Mouse (Mus musculus) heart, embryonic 10.5 days (tissue): Measurements from ENCODE around the gene Ankle2. TPM values are rescaled to one million over a fixed set of nuclear protein-coding genes. Genes with fewer than 3 reads are reported as not detected.

ENCODE experiments used
- DNase-seq: peaks from one replicate; pipeline ENCODE4 v3.0.0-alpha.2; 2017; ENCODE audit warnings: low spot score
- H3K27ac ChIP-seq: fragments of 300-500 bp; sonication (generic); 2 replicates; pipeline ENCODE4 v1.5.1; 2016; ENCODE audit warnings: mild to moderate bottlenecking
- H3K27me3 ChIP-seq: fragments of 300-500 bp; sonication (generic); 2 replicates; pipeline ENCODE4 v1.6.1; 2016; ENCODE audit warnings: mild to moderate bottlenecking; ENCODE audit not compliant: poor library complexity, insufficient read depth, severe bottlenecking
- H3K36me3 ChIP-seq: fragments of 300-500 bp; sonication (generic); 2 replicates; pipeline ENCODE4 v1.6.1; 2016; ENCODE audit warnings: mild to moderate bottlenecking, moderate library complexity
- H3K4me1 ChIP-seq: fragments of 300-500 bp; sonication (generic); 2 replicates; pipeline ENCODE4 v1.6.1; 2016; ENCODE audit warnings: mild to moderate bottlenecking
- H3K4me3 ChIP-seq: fragments of 300-500 bp; sonication (generic); 2 replicates; pipeline ENCODE4 v1.5.1; 2016; ENCODE audit warnings: mild to moderate bottlenecking, moderate library complexity
- H3K9me3 ChIP-seq: fragments of 300-500 bp; sonication (generic); 2 replicates; pipeline ENCODE4 v1.6.1; 2016; ENCODE audit warnings: mild to moderate bottlenecking, moderate library complexity
- WGBS: fragments of 180-500 bp; shearing (Covaris S2); methylation state at CpG from one replicate; pipeline ENCODE4 v1.1.7; 2016; 5-methylcytosine and 5-hydroxymethylcytosine counted together
- polyA plus RNA-seq: library from polyadenylated mRNA; unstranded; fragments of >200 nt; fragmentation: Nextera tagmentation; extraction: Ambion mirVana; gene quantifications from 2 replicates; pipeline ENCODE4 v1.2.1, GENCODE M21; 2016

Gene Ankle2
- polyA plus RNA-seq, 1 experiment from 2014 or later = 24.1 TPM

DNA sequence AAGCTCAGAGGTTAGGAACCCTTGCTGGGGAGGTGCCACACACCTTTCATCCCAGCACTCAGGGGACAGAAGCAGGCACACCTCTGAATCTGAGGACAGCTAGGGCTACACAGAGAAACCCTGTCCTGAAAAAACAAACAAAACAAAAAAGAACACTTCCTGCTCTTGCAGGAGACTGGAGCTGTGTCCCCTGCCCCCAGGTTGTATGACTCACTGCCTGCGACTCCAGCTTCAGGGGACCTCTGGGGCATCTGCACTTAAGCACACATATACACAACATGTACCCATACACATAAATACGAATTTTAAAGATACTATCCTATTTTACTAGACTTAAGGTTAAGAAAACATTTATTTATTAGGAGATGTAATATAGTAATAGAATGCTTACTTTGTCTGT, 13.3 kb downstream of the Ankle2 start:
- H3K27me3 ChIP-seq = no peaks in the 10 kb centered on the region
- peaks cover 95% of the 10 kb centered on the region for H3K36me3 ChIP-seq

DNA sequence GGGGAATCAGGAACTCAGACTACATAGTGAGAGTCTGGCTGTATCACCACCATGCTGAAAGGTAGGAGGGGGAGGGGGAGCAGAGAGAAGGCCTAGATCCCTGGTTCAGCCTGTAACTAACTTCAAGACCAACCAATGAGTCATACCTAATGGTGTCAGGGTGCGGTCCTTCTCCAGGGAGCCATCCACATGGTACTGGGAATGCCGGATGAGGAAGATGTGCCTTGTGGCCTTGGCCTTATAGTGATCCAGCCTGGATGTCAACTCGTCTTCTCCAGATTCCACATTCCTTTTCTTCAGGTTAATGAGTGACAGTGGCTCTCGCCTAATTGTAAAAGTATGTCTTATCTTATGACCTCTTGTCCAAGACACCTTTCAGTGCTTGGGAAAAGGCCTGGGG, 36.1 kb downstream of the Ankle2 start:
- Histone ChIP-seq H3K4me3 (no peak overlapping the region), H3K9me3 (no peaks in the 10 kb centered on the region), H3K27ac (no peak overlapping the region), H3K27me3 (no peaks in the 10 kb centered on the region), H3K36me3 (peaks cover 46% of the 10 kb centered on the region), H3K4me1 (peaks cover 5% of the 10 kb centered on the region)
- WGBS = 79% methylated on average over 4 of the region's 4 CpGs
- no peak for DNase-seq

More for the DNA sequence above, 13.3 kb downstream of the Ankle2 start:
- DNase-seq = no peak
- Histone ChIP-seq H3K4me1 (no peaks in the 10 kb centered on the region), H3K4me3 (no peak overlapping the region), H3K27ac (no peak overlapping the region), H3K9me3 (no peaks in the 10 kb centered on the region)
- WGBS = 61% methylated on average over 2 of the region's 2 CpGs

DNA sequence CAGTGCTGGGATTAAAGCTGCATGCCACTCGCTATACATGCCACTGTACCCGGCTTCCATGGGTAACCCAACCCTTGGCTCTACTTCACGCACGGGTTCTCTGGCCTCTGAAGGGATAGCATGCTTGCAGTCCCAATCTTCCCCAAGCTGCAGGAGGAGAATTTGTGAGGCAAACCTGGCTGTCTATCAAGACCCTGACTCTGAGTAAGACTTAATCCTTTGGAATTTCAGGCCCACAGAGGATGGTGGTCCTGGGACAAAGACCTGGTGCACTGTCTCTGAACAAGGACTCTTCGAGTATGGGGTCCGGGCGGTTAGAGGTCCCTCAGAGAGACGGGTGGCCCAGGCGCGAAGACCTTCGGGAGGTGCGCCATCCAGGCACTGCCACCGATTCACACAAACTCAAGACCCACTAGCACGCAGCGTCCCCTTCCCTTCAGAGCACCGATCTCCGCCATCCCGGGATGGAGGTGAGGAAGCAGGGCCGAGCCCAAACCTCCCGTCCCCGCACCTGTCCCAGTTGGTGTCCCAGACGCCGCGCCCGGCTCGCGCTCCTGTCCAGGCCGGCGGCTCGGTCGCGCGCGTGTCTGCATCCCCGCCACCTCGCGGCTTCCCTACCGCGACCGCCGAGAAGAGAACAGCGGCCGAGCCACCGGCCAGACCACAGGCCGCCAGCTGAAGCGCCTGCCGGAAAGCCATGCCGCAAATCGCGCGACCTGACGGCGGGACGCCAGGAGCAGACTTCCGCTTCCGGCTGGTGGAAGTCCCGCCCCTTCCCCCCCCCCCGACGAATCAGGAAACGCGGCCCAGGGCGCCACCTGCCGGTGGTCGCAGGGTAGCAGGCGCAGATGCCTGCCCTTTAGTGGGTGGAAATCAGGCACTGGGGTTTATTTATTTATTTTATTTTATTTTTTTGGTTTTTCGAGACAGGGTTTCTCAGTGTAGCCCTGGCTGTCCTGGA, 38.6 kb downstream of the Ankle2 start, which contains the start of gene Pgam5:
Pgam5 (minus strand) TSS at position 773 of the 961 bp plus-strand sequence.
- H3K4me1 ChIP-seq = peaks cover 5% of the 10 kb centered on the region
- under 1% methylated on average over 63 of the region's 66 CpGs for WGBS
- no peaks in the 10 kb centered on the region for H3K27me3 ChIP-seq
- peak within 1 kb of the TSS; percentile 89 for H3K27ac ChIP-seq
- peak within 1 kb of the TSS; percentile 88 for H3K4me3 ChIP-seq
- peaks cover 29% of the 10 kb centered on the region for H3K36me3 ChIP-seq
- peak; percentile 95 for DNase-seq
- no peaks in the 10 kb centered on the region for H3K9me3 ChIP-seq

DNA sequence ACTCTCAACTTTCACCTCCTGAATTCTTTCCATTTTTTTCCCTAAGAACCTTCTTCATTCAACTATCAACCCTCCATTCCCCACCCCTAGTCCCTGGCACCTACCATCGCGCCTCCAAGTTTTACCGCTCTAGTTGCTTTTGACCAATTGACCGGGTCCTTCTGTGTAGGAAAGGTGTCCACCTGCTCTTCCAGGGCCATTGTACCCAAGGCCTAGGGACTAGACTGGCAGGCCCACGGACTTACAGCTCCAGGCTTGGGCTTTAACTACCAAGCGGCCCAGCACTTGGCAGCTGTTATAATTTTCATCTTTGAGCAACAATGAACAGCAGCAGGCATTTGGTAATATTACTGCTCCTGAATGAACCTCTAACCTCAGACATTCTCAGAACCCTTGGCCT, 39.4 kb downstream of the Ankle2 start:
- Histone ChIP-seq H3K4me1 (peaks cover 5% of the 10 kb centered on the region), H3K9me3 (no peaks in the 10 kb centered on the region), H3K27me3 (no peaks in the 10 kb centered on the region), H3K4me3 (no peak overlapping the region), H3K36me3 (peaks cover 21% of the 10 kb centered on the region), H3K27ac (no peak overlapping the region)
- WGBS = 93% methylated on average over 6 of the region's 6 CpGs
- DNase-seq = no peak

DNA sequence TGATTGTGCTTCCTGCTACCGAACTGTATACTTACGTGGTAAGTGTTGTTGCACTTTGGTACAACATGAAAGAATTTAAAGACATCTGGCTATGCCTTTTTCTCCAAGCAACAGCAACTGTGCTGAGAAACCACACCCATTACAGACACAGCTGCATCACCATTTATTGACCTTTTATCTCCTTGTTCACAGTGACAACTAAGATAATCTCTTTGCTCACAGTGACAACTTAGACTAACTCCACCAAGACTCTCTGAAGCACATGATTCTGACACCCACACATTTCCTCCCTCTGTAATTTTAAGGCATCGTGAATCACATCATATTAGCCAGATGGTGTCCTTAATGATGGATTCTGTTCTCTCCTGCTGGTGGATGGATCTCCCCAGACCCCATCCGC, 43.3 kb downstream of the Ankle2 start:
- Histone ChIP-seq H3K27me3 (no peaks in the 10 kb centered on the region), H3K27ac (no peak overlapping the region), H3K4me1 (no peaks in the 10 kb centered on the region), H3K9me3 (no peaks in the 10 kb centered on the region), H3K36me3 (no peaks in the 10 kb centered on the region), H3K4me3 (no peak overlapping the region)
- no peak for DNase-seq
- 80% methylated on average over 4 of the region's 4 CpGs for WGBS

DNA sequence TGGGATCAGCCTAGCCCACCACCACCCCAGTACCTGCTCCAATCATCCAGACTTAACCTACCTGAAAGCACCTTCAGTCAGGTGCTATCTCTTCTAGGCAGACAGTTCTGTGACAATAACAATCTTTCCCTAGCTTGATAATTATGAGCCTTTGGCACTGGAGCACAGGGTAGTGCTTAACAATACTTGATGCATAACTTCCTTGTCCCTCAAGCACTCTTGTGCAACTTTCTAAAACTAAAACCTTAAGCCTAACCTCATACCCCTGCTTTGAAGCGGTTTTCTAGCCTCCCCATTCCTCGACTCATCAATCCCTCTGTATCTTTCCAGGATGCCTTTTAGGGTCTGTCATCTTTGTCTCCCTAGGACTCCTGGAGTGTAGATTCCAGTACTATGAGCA, 44.0 kb downstream of the Ankle2 start:
- no peaks in the 10 kb centered on the region for H3K4me1 ChIP-seq
- H3K9me3 ChIP-seq = no peaks in the 10 kb centered on the region
- H3K4me3 ChIP-seq = no peak overlapping the region
- H3K27ac ChIP-seq = no peak overlapping the region
- H3K27me3 ChIP-seq = no peaks in the 10 kb centered on the region
- no peaks in the 10 kb centered on the region for H3K36me3 ChIP-seq
- no peak for DNase-seq
- WGBS = 61% methylated on average over 2 of the region's 2 CpGs

DNA sequence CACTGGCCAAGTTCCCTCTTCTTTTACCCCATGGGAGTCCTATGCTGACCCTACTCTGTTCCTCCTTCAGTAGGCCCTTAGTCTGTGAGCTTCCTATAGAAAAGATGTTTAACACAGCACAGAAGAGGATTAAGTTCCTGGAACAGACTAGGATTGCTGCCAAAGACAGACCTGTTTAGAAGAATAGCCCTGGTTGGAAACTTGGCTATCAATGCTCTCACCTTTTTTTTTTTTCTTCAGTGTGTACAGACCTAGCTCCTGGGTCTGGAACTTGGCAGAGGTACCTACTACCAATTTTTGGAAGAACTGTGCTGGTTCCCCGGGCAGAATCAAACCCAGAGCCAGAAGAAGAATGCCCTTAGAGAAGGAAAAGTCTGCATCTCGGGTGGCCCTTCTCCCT, 45.6 kb downstream of the Ankle2 start:
- no peak overlapping the region for H3K27ac ChIP-seq
- H3K4me3 ChIP-seq = no peak overlapping the region
- H3K36me3 ChIP-seq = no peaks in the 10 kb centered on the region
- DNase-seq = no peak
- no peaks in the 10 kb centered on the region for H3K9me3 ChIP-seq
- 74% methylated on average over 2 of the region's 2 CpGs for WGBS
- H3K4me1 ChIP-seq = no peaks in the 10 kb centered on the region
- no peaks in the 10 kb centered on the region for H3K27me3 ChIP-seq

DNA sequence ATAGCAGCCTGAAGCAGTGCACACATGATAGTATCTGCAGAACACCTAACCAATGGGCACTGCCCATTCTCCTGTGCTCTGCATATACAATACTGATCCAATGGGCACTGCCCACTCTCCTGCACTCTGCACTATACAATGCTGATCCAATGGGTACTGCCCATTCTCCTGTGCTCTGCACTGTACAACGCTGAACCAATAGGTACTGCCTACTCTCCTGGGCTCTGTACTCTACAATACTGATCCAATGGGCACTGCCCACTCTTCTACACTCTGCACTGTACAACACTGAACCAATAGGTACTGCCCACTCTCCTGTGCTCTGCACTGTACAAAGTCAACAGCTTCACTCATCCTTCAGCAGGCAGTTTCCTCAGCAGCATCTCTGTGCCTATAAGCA, 46.1 kb downstream of the Ankle2 start:
- 89% methylated on average over 1 of the region's 1 CpGs for WGBS
- H3K27me3 ChIP-seq = no peaks in the 10 kb centered on the region
- H3K27ac ChIP-seq = no peak overlapping the region
- no peak for DNase-seq
- no peaks in the 10 kb centered on the region for H3K4me1 ChIP-seq
- H3K9me3 ChIP-seq = no peaks in the 10 kb centered on the region
- no peak overlapping the region for H3K4me3 ChIP-seq
- H3K36me3 ChIP-seq = no peaks in the 10 kb centered on the region

DNA sequence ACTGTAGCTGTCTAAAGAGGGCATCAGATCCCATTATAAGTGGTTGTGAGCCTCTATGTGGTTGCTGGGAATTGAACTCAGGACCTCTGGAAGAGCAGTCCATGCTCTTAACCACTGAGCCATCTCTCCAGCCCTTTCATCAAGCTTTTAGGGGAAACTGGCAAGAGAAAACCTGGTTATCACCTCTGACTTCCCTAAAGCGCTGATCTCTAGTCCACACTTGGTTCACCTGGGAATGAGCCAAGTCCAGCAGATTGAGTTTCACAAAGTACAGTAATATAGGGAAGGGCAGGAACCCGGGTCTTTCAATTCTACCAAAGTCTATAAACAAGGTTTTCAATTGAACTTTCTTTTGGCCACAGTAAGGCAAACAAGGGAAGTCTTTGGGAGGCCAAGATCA, 51.2 kb downstream of the Ankle2 start:
- Histone ChIP-seq H3K27ac (no peak overlapping the region), H3K4me3 (no peak overlapping the region), H3K27me3 (no peaks in the 10 kb centered on the region; the same call in 1 of the 2 replicates), H3K9me3 (no peaks in the 10 kb centered on the region), H3K4me1 (peaks cover 4% of the 10 kb centered on the region), H3K36me3 (no peaks in the 10 kb centered on the region)
- DNase-seq = no peak
- WGBS = 82% methylated on average over 2 of the region's 2 CpGs

DNA sequence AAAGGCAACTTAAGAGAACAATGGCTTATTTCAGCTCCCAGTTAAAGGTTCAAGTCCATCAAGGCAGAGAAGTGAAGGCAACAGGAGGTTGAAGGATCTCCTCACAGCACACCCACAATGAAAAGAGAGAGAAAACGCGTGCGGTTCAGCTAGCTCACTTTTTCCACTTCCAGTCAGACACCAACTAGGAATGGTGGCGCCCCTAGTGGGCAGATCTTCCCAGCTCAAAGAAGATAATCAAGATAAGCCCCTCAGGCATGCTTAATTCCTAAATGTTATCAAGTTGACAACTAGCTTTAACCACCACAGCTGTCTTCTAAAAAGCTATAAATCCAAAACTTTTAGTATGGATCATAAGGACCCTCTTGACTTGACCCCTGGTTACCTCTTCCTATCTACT, 53.7 kb downstream of the Ankle2 start:
- no peak overlapping the region for H3K27ac ChIP-seq
- WGBS = 9% methylated on average over 4 of the region's 4 CpGs
- no peaks in the 10 kb centered on the region; the same call in 1 of the 2 replicates for H3K27me3 ChIP-seq
- no peaks in the 10 kb centered on the region for H3K9me3 ChIP-seq
- peak; percentile 84 for DNase-seq
- H3K4me1 ChIP-seq = peaks cover 10% of the 10 kb centered on the region
- H3K4me3 ChIP-seq = peak overlapping the region; percentile 87
- peaks cover 6% of the 10 kb centered on the region for H3K36me3 ChIP-seq

DNA sequence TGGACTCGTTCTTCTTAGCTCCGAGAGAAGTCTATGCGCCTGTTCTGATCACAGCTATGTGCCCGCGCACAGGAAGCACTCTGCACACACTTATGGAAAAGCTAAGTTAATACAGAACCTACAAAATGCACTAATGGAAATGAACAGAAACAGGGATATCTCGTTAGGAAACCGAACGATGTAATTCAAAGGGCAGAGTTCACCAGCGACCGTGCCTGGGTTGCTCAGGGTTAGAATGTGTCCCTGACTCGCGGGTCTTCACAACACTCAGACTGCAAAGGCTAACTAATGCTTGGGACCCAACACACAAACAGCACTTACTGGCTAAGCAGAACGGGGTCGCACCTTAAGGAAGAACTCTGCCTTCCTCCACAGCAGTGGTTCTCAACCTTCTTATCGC, 54.4 kb downstream of the Ankle2 start:
- Histone ChIP-seq H3K36me3 (peaks cover 12% of the 10 kb centered on the region), H3K4me1 (peaks cover 10% of the 10 kb centered on the region), H3K9me3 (no peaks in the 10 kb centered on the region), H3K27me3 (no peaks in the 10 kb centered on the region; the same call in 1 of the 2 replicates), H3K4me3 (peak overlapping the region; percentile 87), H3K27ac (no peak overlapping the region)
- WGBS = 3% methylated on average over 15 of the region's 15 CpGs
- no peak for DNase-seq

DNA sequence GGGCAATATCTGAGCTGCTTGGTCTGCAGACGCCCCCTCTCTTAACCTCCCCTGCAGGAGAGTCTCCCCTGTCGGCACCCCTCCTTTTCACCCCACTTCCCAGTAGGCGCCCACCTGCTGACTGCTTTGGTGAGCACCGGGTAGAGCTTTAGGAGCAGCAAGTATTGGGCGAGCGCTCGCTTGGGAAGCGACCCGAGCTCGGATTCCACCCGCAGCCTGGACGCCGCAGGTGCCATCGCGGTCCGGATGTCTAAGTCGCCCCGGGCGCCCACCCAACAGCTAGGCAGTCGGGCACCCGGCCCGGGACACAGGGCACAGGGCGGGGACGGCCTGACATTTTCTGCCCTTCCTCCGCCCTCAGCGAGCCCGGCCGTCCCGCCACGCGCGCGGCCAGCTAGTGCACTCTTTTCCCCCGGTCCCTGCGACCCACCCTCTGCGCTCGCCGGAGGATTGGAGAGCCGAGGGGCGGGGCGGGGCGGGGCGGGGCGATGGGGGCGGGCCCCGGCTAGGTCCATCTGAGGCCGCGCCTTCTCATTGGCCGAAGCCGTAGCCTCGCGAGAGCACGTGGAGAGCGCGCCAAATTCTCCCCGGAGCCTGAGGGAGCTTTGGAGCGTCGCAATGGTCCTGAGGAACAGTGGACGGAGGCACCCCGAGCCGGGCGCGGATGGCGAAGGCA, 55.1 kb downstream of the Ankle2 start, which contains the start of the genes Pxmp2 and Pole:
Pxmp2 (minus strand) TSS at position 417 of the 676 bp plus-strand sequence.
Pole (plus strand) TSS at position 537 of the 676 bp plus-strand sequence.
- DNase-seq = peak; percentile 98
- Histone ChIP-seq H3K27ac (peak within 1 kb of the TSS; percentile 93), H3K9me3 (no peaks in the 10 kb centered on the region), H3K4me3 (peak within 1 kb of the TSS; percentile 87), H3K27me3 (no peaks in the 10 kb centered on the region; the same call in 1 of the 2 replicates), H3K36me3 (peaks cover 20% of the 10 kb centered on the region), H3K4me1 (peaks cover 10% of the 10 kb centered on the region)
- under 1% methylated on average over 61 of the region's 64 CpGs for WGBS
